Mouse (Mus musculus) heart, embryonic 12.5 days (tissue): ENCODE data around the gene Emid1. TPM values are rescaled to one million over a fixed set of nuclear protein-coding genes. Genes with fewer than 3 reads are reported as not detected.
A peak's percentile ranks its signal among the peaks of the same experiment; 100 is the strongest.

Experiments
- ATAC-seq: fragments of 200-750 bp; cut with Nextera tagmentation; 2 replicates; pipeline ENCODE4 v1.8.0; 2017; ENCODE audit warnings: moderate TSS enrichment, moderate library complexity; ENCODE audit not compliant: insufficient number of reproducible peaks, low FRiP score
- H3K27ac ChIP-seq: fragments of 300-500 bp; sonication (generic); 2 replicates; pipeline ENCODE4 v1.5.1; 2016; ENCODE audit warnings: mild to moderate bottlenecking, moderate library complexity; ENCODE audit not compliant: poor library complexity, severe bottlenecking
- H3K27me3 ChIP-seq: fragments of 300-500 bp; sonication (generic); replicated peaks from 2 replicates; pipeline ENCODE4 v1.6.1; 2016; ENCODE audit warnings: mild to moderate bottlenecking, moderate library complexity
- H3K36me3 ChIP-seq: fragments of 300-500 bp; sonication (generic); 2 replicates; pipeline ENCODE4 v1.6.1; 2016; ENCODE audit warnings: mild to moderate bottlenecking, moderate library complexity
- H3K4me1 ChIP-seq: fragments of 300-500 bp; sonication (generic); replicated peaks from 2 replicates; pipeline ENCODE4 v1.6.1; 2016; ENCODE audit warnings: mild to moderate bottlenecking
- H3K4me2 ChIP-seq: fragments of 300-500 bp; sonication (generic); 2 replicates; pipeline ENCODE4 v1.6.1; 2016; ENCODE audit warnings: mild to moderate bottlenecking, moderate library complexity
- H3K4me3 ChIP-seq: fragments of 300-500 bp; sonication (generic); 2 replicates; pipeline ENCODE4 v1.5.1; 2016; ENCODE audit warnings: mild to moderate bottlenecking
- H3K9ac ChIP-seq: fragments of 300-500 bp; sonication (generic); 2 replicates; pipeline ENCODE4 v1.6.1; 2016; ENCODE audit warnings: mild to moderate bottlenecking, moderate library complexity
- H3K9me3 ChIP-seq: fragments of 300-500 bp; sonication (generic); replicated peaks from 2 replicates; pipeline ENCODE4 v1.6.1; 2016; ENCODE audit warnings: mild to moderate bottlenecking, moderate library complexity
- WGBS: fragments of 180-500 bp; shearing (Covaris S2); methylation state at CpG from one replicate; pipeline ENCODE4 v1.1.7; 2016; 5-methylcytosine and 5-hydroxymethylcytosine counted together
- polyA plus RNA-seq: library from polyadenylated mRNA; unstranded; fragments of >200 nt; fragmentation: Nextera tagmentation; extraction: Ambion mirVana; gene quantifications from 2 replicates; pipeline ENCODE4 v1.2.1, GENCODE M21; 2016

Emid1 gene
- 9.0 and 10.0 TPM in 2 replicates for polyA plus RNA-seq

- Histone ChIP-seq H3K4me2 (peak within 1 kb of the TSS; percentile 95), H3K9me3 (no peaks in the 10 kb centered on the region), H3K4me3 (peak within 1 kb of the TSS; percentile 56), H3K4me1 (peaks cover 33% of the 10 kb centered on the region), H3K27ac (no peak within 1 kb of the TSS), H3K9ac (peak within 1 kb of the TSS; percentile 83), H3K27me3 (peaks cover 25% of the 10 kb centered on the region), H3K36me3 (no peaks in the 10 kb centered on the region)
- 1% methylated on average over 51 of the region's 53 CpGs for WGBS
- ATAC-seq: peak; percentile 38; the same call in 1 of the 2 replicates
Observed at GRCm38 (mm10) chr11:5151680-5152337, at the start of gene Emid1. Gene Emid1, minus strand, starts transcription at chr11:5152257.

GRCm38 (mm10) chr11:5199879-5200278 lies 47.8 kb upstream of the Emid1 start:
- Histone ChIP-seq H3K27me3 (no peaks in the 10 kb centered on the region), H3K4me1 (peaks cover 14% of the 10 kb centered on the region), H3K36me3 (peaks cover 82% of the 10 kb centered on the region), H3K4me3 (no peak overlapping the region), H3K4me2 (no peak overlapping the region), H3K9me3 (no peaks in the 10 kb centered on the region), H3K9ac (no peak overlapping the region), H3K27ac (no peak overlapping the region)
- 64% methylated on average over 2 of the region's 2 CpGs for WGBS
- no peak for ATAC-seq

GRCm38 (mm10) chr11:5197068-5197467 lies 45.0 kb upstream of the Emid1 start:
- Histone ChIP-seq H3K9me3 (no peaks in the 10 kb centered on the region), H3K36me3 (peaks cover 60% of the 10 kb centered on the region), H3K9ac (no peak overlapping the region), H3K4me3 (no peak overlapping the region), H3K27ac (peak overlapping the region; percentile 44), H3K4me1 (peaks cover 41% of the 10 kb centered on the region), H3K4me2 (no peak overlapping the region), H3K27me3 (no peaks in the 10 kb centered on the region)
- ATAC-seq: 0 out of 2 replicates have a peak, but pooled peaks have one; percentile 22
- 54% methylated on average over 5 of the region's 5 CpGs for WGBS

- no peak overlapping the region for H3K9ac ChIP-seq
- no peak overlapping the region for H3K4me2 ChIP-seq
- peaks cover 45% of the 10 kb centered on the region for H3K4me1 ChIP-seq
- H3K9me3 ChIP-seq: no peaks in the 10 kb centered on the region
- H3K4me3 ChIP-seq: no peak overlapping the region
- H3K27ac ChIP-seq: peak overlapping the region; percentile 44
- H3K27me3 ChIP-seq: no peaks in the 10 kb centered on the region
- no peak for ATAC-seq
- peaks cover 55% of the 10 kb centered on the region for H3K36me3 ChIP-seq
- 78% methylated on average over 7 of the region's 7 CpGs for WGBS
Observed at GRCm38 (mm10) chr11:5196583-5196982, 44.5 kb upstream of the Emid1 start.

- H3K27ac ChIP-seq: peak overlapping the region; percentile 72
- 8% methylated on average over 1 of the region's 1 CpGs for WGBS
- H3K27me3 ChIP-seq: no peaks in the 10 kb centered on the region
- no peaks in the 10 kb centered on the region for H3K9me3 ChIP-seq
- peaks cover 62% of the 10 kb centered on the region for H3K4me1 ChIP-seq
- no peak overlapping the region for H3K4me2 ChIP-seq
- H3K9ac ChIP-seq: 0 out of 2 replicates have a peak overlapping the region, but pooled peaks have one; percentile 24
- ATAC-seq: peak; percentile 31; the same call in 1 of the 2 replicates
- H3K4me3 ChIP-seq: no peak overlapping the region
- peaks cover 35% of the 10 kb centered on the region for H3K36me3 ChIP-seq
Observed at GRCm38 (mm10) chr11:5193576-5193881, 41.5 kb upstream of the Emid1 start.

- H3K27ac ChIP-seq: peak overlapping the region; percentile 72
Observed at GRCm38 (mm10) chr11:5192840-5193575, 41.0 kb upstream of the Emid1 start.

GRCm38 (mm10) chr11:5192084-5192516 lies 40.0 kb upstream of the Emid1 start:
- peaks cover 59% of the 10 kb centered on the region for H3K4me1 ChIP-seq
- peak; percentile 19; the same call in 1 of the 2 replicates for ATAC-seq
- WGBS: 27% methylated on average over 9 of the region's 9 CpGs
- peak overlapping the region; percentile 72; the same call in 1 of the 2 replicates for H3K27ac ChIP-seq
- H3K27me3 ChIP-seq: no peaks in the 10 kb centered on the region
- no peak overlapping the region for H3K9ac ChIP-seq
- peaks cover 21% of the 10 kb centered on the region for H3K36me3 ChIP-seq
- no peak overlapping the region for H3K4me2 ChIP-seq
- H3K4me3 ChIP-seq: no peak overlapping the region
- H3K9me3 ChIP-seq: no peaks in the 10 kb centered on the region

More at GRCm38 (mm10) chr11:5192840-5193575, 41.0 kb upstream of the Emid1 start:
- Histone ChIP-seq H3K27me3 (no peaks in the 10 kb centered on the region), H3K9me3 (no peaks in the 10 kb centered on the region), H3K4me2 (no peak overlapping the region), H3K4me1 (peaks cover 62% of the 10 kb centered on the region), H3K36me3 (peaks cover 30% of the 10 kb centered on the region), H3K9ac (0 out of 2 replicates have a peak overlapping the region, but pooled peaks have one; percentile 24), H3K4me3 (no peak overlapping the region)
- WGBS: 62% methylated on average over 8 of the region's 8 CpGs
- 0 out of 2 replicates have a peak, but pooled peaks have one; percentile 3 for ATAC-seq

GRCm38 (mm10) chr11:5189239-5189933 lies 37.3 kb upstream of the Emid1 start:
- no peak for ATAC-seq
- peaks cover 47% of the 10 kb centered on the region for H3K4me1 ChIP-seq
- no peak overlapping the region for H3K4me2 ChIP-seq
- H3K36me3 ChIP-seq: peaks cover 1% of the 10 kb centered on the region; the same call in 1 of the 2 replicates
- peak overlapping the region; percentile 26; the same call in 1 of the 2 replicates for H3K27ac ChIP-seq
- H3K4me3 ChIP-seq: no peak overlapping the region
- H3K27me3 ChIP-seq: no peaks in the 10 kb centered on the region
- H3K9ac ChIP-seq: no peak overlapping the region
- no peaks in the 10 kb centered on the region for H3K9me3 ChIP-seq
- 47% methylated on average over 9 of the region's 9 CpGs for WGBS

GRCm38 (mm10) chr11:5188170-5188569 lies 36.1 kb upstream of the Emid1 start:
- Histone ChIP-seq H3K27me3 (no peaks in the 10 kb centered on the region), H3K36me3 (no peaks in the 10 kb centered on the region), H3K4me1 (peaks cover 39% of the 10 kb centered on the region), H3K9me3 (no peaks in the 10 kb centered on the region), H3K4me2 (no peak overlapping the region), H3K27ac (no peak overlapping the region), H3K9ac (no peak overlapping the region), H3K4me3 (no peak overlapping the region)
- 81% methylated on average over 4 of the region's 4 CpGs for WGBS
- ATAC-seq: no peak

- H3K4me3 ChIP-seq: no peak overlapping the region
- no peak for ATAC-seq
- no peak overlapping the region for H3K27ac ChIP-seq
- H3K27me3 ChIP-seq: no peaks in the 10 kb centered on the region
- no peak overlapping the region for H3K9ac ChIP-seq
- peaks cover 22% of the 10 kb centered on the region for H3K4me1 ChIP-seq
- no peaks in the 10 kb centered on the region for H3K36me3 ChIP-seq
- no peaks in the 10 kb centered on the region for H3K9me3 ChIP-seq
- H3K4me2 ChIP-seq: no peak overlapping the region
- 93% methylated on average over 9 of the region's 9 CpGs for WGBS
Observed at GRCm38 (mm10) chr11:5184832-5185231, 32.8 kb upstream of the Emid1 start.

GRCm38 (mm10) chr11:5184250-5184649 lies 32.2 kb upstream of the Emid1 start:
- H3K9me3 ChIP-seq: no peaks in the 10 kb centered on the region
- no peak overlapping the region for H3K9ac ChIP-seq
- H3K27ac ChIP-seq: no peak overlapping the region
- H3K27me3 ChIP-seq: no peaks in the 10 kb centered on the region
- no peak overlapping the region for H3K4me3 ChIP-seq
- 44% methylated on average over 9 of the region's 9 CpGs for WGBS
- H3K36me3 ChIP-seq: no peaks in the 10 kb centered on the region
- H3K4me1 ChIP-seq: peaks cover 21% of the 10 kb centered on the region
- H3K4me2 ChIP-seq: no peak overlapping the region
- no peak for ATAC-seq
